Mouse (Mus musculus) midbrain, embryonic 15.5 days (tissue): ENCODE data around the gene Hdlbp. TPM values are rescaled to one million over a fixed set of nuclear protein-coding genes. Genes with fewer than 3 reads are reported as not detected.

ENCODE experiments used
- polyA plus RNA-seq: library from polyadenylated mRNA; unstranded; fragments of >200 nt; fragmentation: Nextera tagmentation; extraction: Ambion mirVana; gene quantifications from 2 replicates; pipeline ENCODE4 v1.2.1, GENCODE M21; 2015

Gene Hdlbp
- polyA plus RNA-seq, 1 experiment from 2014 or later, result 70.9 TPM

Other genes with a start within 250 kb of the Hdlbp start
- 8.7 and 12.5 TPM in 2 replicates for gene Sned1, start 243.0 kb downstream of the Hdlbp start, polyA plus RNA-seq
- 34.7 and 38.2 TPM in 2 replicates for gene Mterf4, start 172.9 kb downstream of the Hdlbp start, polyA plus RNA-seq
- 45.8 and 46.9 TPM in 2 replicates for gene Ppp1r7, start 136.0 kb downstream of the Hdlbp start, polyA plus RNA-seq
- gene Pask, start 135.3 kb downstream of the Hdlbp start, polyA plus RNA-seq, result 5.7 and 6.2 TPM in 2 replicates
- 0.79 and 0.94 TPM in 2 replicates for gene Ano7, start 104.9 kb downstream of the Hdlbp start, polyA plus RNA-seq
- 4.6 and 5.0 TPM in 2 replicates for gene Farp2, start 33.3 kb upstream of the Hdlbp start, polyA plus RNA-seq
- 353 and 388 TPM in 2 replicates for gene Stk25, start 179.8 kb upstream of the Hdlbp start, polyA plus RNA-seq
- 104 TPM in 2 replicates for gene Bok, start 206.8 kb upstream of the Hdlbp start, polyA plus RNA-seq